Mouse (Mus musculus) lung, embryonic 14.5 days (tissue): ENCODE measurements around the gene Kcng4. TPM values are rescaled to one million over a fixed set of nuclear protein-coding genes. Genes with fewer than 3 reads are reported as not detected.

Experiments used
- ATAC-seq: fragments of 200-750 bp; cut with Nextera tagmentation; 2 replicates; pipeline ENCODE4 v1.8.0; 2017; ENCODE audit warnings: mild to moderate bottlenecking, moderate TSS enrichment, moderate library complexity; ENCODE audit not compliant: insufficient read depth
- DNase-seq: peaks from one replicate; pipeline ENCODE4 v3.0.0-alpha.2; 2015
- H3K27ac ChIP-seq: fragments of 300-500 bp; sonication (generic); 2 replicates; pipeline ENCODE4 v1.5.1; 2014; ENCODE audit warnings: low read depth, mild to moderate bottlenecking, moderate library complexity
- H3K27me3 ChIP-seq: fragments of 300-500 bp; sonication (generic); 2 replicates; pipeline ENCODE4 v1.6.1; 2014; ENCODE audit warnings: low read length, control low read depth; ENCODE audit not compliant: insufficient read depth
- H3K36me3 ChIP-seq: fragments of 300-500 bp; sonication (generic); 2 replicates; pipeline ENCODE4 v1.6.1; 2014; ENCODE audit warnings: control low read depth; ENCODE audit not compliant: insufficient read depth
- H3K4me1 ChIP-seq: fragments of 300-500 bp; sonication (generic); 2 replicates; pipeline ENCODE4 v1.6.1; 2014; ENCODE audit warnings: antibody characterized with exemption, control low read depth; ENCODE audit not compliant: insufficient read depth
- H3K4me2 ChIP-seq: fragments of 300-500 bp; sonication (generic); 2 replicates; pipeline ENCODE4 v1.6.1; 2014; ENCODE audit warnings: mild to moderate bottlenecking
- H3K4me3 ChIP-seq: fragments of 300-500 bp; sonication (generic); 2 replicates; pipeline ENCODE4 v1.5.1; 2014; ENCODE audit warnings: low read depth, low read length
- H3K9ac ChIP-seq: fragments of 300-500 bp; sonication (generic); 2 replicates; pipeline ENCODE4 v1.6.1; 2014
- H3K9me3 ChIP-seq: fragments of 300-500 bp; sonication (generic); 2 replicates; pipeline ENCODE4 v1.6.1; 2016; ENCODE audit warnings: low read depth, low read length, control low read depth
- CTCF ChIP-seq: IDR thresholded peaks from 2 replicates; pipeline ENCODE4 v1.5.1; 2016; ENCODE audit warnings: antibody characterized with exemption, low read depth
- WGBS: fragments of 180-500 bp; shearing (Covaris S2); extraction: QIAGEN DNeasy Blood & Tissue Kit; methylation state at CpG from one replicate; pipeline ENCODE4 v1.1.7; 2014; 5-methylcytosine and 5-hydroxymethylcytosine counted together
- polyA plus RNA-seq: library from polyadenylated mRNA; unstranded; fragments of >200 nt; fragmentation: Nextera tagmentation; extraction: Ambion mirVana; gene quantifications from 2 replicates; pipeline ENCODE4 v1.2.1, GENCODE M21; 2014

The Kcng4 gene
- polyA plus RNA-seq, 1 experiment from 2014 or later = not detected

- 75% methylated on average over 8 of the region's 8 CpGs for WGBS
- Histone ChIP-seq H3K9ac (no peak overlapping the region), H3K9me3 (no peaks in the 10 kb centered on the region), H3K27me3 (no peaks in the 10 kb centered on the region), H3K36me3 (no peaks in the 10 kb centered on the region), H3K4me2 (no peak overlapping the region), H3K4me3 (no peak overlapping the region), H3K27ac (no peak overlapping the region), H3K4me1 (no peaks in the 10 kb centered on the region)
- DNase-seq (no peak), ATAC-seq (no peak)
- TF ChIP-seq CTCF = no peak
Observed at GRCm38 (mm10) chr8:119623061-119623460, 12.4 kb downstream of the Kcng4 start.

GRCm38 (mm10) chr8:119622555-119622954, 12.9 kb downstream of the Kcng4 start:
- no peak for TF ChIP-seq CTCF
- H3K27me3 ChIP-seq = no peaks in the 10 kb centered on the region
- H3K36me3 ChIP-seq = no peaks in the 10 kb centered on the region
- no peak overlapping the region for H3K9ac ChIP-seq
- no peak for DNase-seq
- H3K4me1 ChIP-seq = no peaks in the 10 kb centered on the region
- no peak overlapping the region for H3K4me3 ChIP-seq
- no peaks in the 10 kb centered on the region for H3K9me3 ChIP-seq
- WGBS = 50% methylated on average over 4 of the region's 4 CpGs
- no peak overlapping the region for H3K27ac ChIP-seq
- no peak overlapping the region for H3K4me2 ChIP-seq
- no peak for ATAC-seq

- Histone ChIP-seq H3K36me3 (no peaks in the 10 kb centered on the region), H3K4me2 (no peak overlapping the region), H3K9ac (no peak overlapping the region), H3K27ac (no peak overlapping the region), H3K4me3 (no peak overlapping the region), H3K4me1 (no peaks in the 10 kb centered on the region), H3K9me3 (no peaks in the 10 kb centered on the region), H3K27me3 (no peaks in the 10 kb centered on the region)
- ATAC-seq = no peak
- TF ChIP-seq CTCF = no peak
- 78% methylated on average over 14 of the region's 14 CpGs for WGBS
- no peak for DNase-seq
Observed at GRCm38 (mm10) chr8:119620848-119621465, 14.5 kb downstream of the Kcng4 start.

GRCm38 (mm10) chr8:119620116-119620840, 15.2 kb downstream of the Kcng4 start:
- no peak overlapping the region for H3K4me3 ChIP-seq
- TF ChIP-seq CTCF = no peak
- no peaks in the 10 kb centered on the region for H3K36me3 ChIP-seq

GRCm38 (mm10) chr8:119618887-119619286, 16.6 kb downstream of the Kcng4 start:
- ATAC-seq = no peak
- Histone ChIP-seq H3K27me3 (no peaks in the 10 kb centered on the region), H3K4me3 (no peak overlapping the region), H3K9me3 (no peaks in the 10 kb centered on the region), H3K36me3 (no peaks in the 10 kb centered on the region), H3K4me1 (no peaks in the 10 kb centered on the region), H3K27ac (no peak overlapping the region), H3K9ac (no peak overlapping the region), H3K4me2 (no peak overlapping the region)
- no peak for DNase-seq
- 40% methylated on average over 5 of the region's 5 CpGs for WGBS
- TF ChIP-seq CTCF = no peak

More at GRCm38 (mm10) chr8:119620116-119620840, 15.2 kb downstream of the Kcng4 start:
- no peak for ATAC-seq
- 59% methylated on average over 6 of the region's 6 CpGs for WGBS
- H3K9ac ChIP-seq = no peak overlapping the region
- no peaks in the 10 kb centered on the region for H3K9me3 ChIP-seq
- no peaks in the 10 kb centered on the region for H3K4me1 ChIP-seq
- no peaks in the 10 kb centered on the region for H3K27me3 ChIP-seq
- DNase-seq = no peak
- no peak overlapping the region for H3K27ac ChIP-seq
- no peak overlapping the region for H3K4me2 ChIP-seq

- ATAC-seq (no peak), DNase-seq (no peak)
- Histone ChIP-seq H3K4me1 (no peaks in the 10 kb centered on the region), H3K27me3 (no peaks in the 10 kb centered on the region), H3K27ac (no peak overlapping the region), H3K4me2 (no peak overlapping the region), H3K4me3 (no peak overlapping the region), H3K9me3 (no peaks in the 10 kb centered on the region), H3K9ac (no peak overlapping the region), H3K36me3 (no peaks in the 10 kb centered on the region)
- no peak for TF ChIP-seq CTCF
- 79% methylated on average over 5 of the region's 5 CpGs for WGBS
Observed at GRCm38 (mm10) chr8:119617586-119617985, 17.9 kb downstream of the Kcng4 start.

- H3K4me3 ChIP-seq = no peak overlapping the region
Observed at GRCm38 (mm10) chr8:119616811-119617210, 18.7 kb downstream of the Kcng4 start.

More at GRCm38 (mm10) chr8:119616811-119617210, 18.7 kb downstream of the Kcng4 start:
- DNase-seq = no peak
- Histone ChIP-seq H3K9ac (no peak overlapping the region), H3K27me3 (no peaks in the 10 kb centered on the region), H3K9me3 (no peaks in the 10 kb centered on the region), H3K4me1 (no peaks in the 10 kb centered on the region), H3K27ac (no peak overlapping the region), H3K4me2 (no peak overlapping the region), H3K36me3 (no peaks in the 10 kb centered on the region)
- no peak for TF ChIP-seq CTCF
- 82% methylated on average over 4 of the region's 4 CpGs for WGBS
- no peak for ATAC-seq
